Mouse (Mus musculus): ENCODE measurements around the gene Gm8159. TPM values are rescaled to one million over a fixed set of nuclear protein-coding genes. Genes with fewer than 3 reads are reported as not detected.

Gene Gm8159
- polyA plus RNA-seq (2017; shearing (Covaris generic)): not detected

GRCm38 (mm10) chr14:4632052-4632451, at the start of gene Gm8159:
Gene Gm8159, plus strand, starts transcription at chr14:4632352.

GRCm38 (mm10) chr14:4663892-4664291, 31.7 kb downstream of the Gm8159 start, which contains the start of gene Gm3239:
Gene Gm3239, plus strand, starts transcription at chr14:4664192.

Other genes starting within 250 kb of the Gm8159 start
- gene Gm3159, start 234.8 kb upstream of the Gm8159 start, polyA plus RNA-seq (2017; shearing (Covaris generic)): not detected
- 2.6 TPM for gene Gm3164, start 216.9 kb upstream of the Gm8159 start, polyA plus RNA-seq (2017; shearing (Covaris generic))
- gene Gm3173, start 201.4 kb upstream of the Gm8159 start, polyA plus RNA-seq (2017; shearing (Covaris generic)): 3.0 TPM
- gene Gm3182, start 150.6 kb upstream of the Gm8159 start, polyA plus RNA-seq (2017; shearing (Covaris generic)): not detected
- not detected for gene Gm3047, start 76.9 kb upstream of the Gm8159 start, polyA plus RNA-seq (2017; shearing (Covaris generic))
- gene Gm3239, start 31.8 kb downstream of the Gm8159 start, polyA plus RNA-seq (2017; shearing (Covaris generic)): 0.19 TPM
- gene Gm7876, start 76.9 kb downstream of the Gm8159 start, polyA plus RNA-seq (2017; shearing (Covaris generic)): not detected
- 3.2 TPM for gene Gm3252, start 94.4 kb downstream of the Gm8159 start, polyA plus RNA-seq (2017; shearing (Covaris generic))
- gene Gm9602, start 144.0 kb downstream of the Gm8159 start, polyA plus RNA-seq (2017; shearing (Covaris generic)): not detected
- not detected for gene Gm3269, start 205.8 kb downstream of the Gm8159 start, polyA plus RNA-seq (2017; shearing (Covaris generic))
- 1.2 TPM for gene Gm3264, start 223.2 kb downstream of the Gm8159 start, polyA plus RNA-seq (2017; shearing (Covaris generic))

All from CD4-positive, CD25-positive, alpha-beta regulatory T cell, adult 9 weeks (primary cell).